Mouse (Mus musculus) skeletal muscle tissue, adult 2 months (tissue): Measurements from ENCODE around the gene Engase.
A peak's percentile ranks its signal among the peaks of the same experiment; 100 is the strongest.

ENCODE experiments used
- DNase-seq: peaks from one replicate; pipeline ENCODE4 v3.0.0-alpha.2; 2012; ENCODE audit warnings: low read depth, low spot score

Gene Engase

GRCm38 (mm10) chr11:118486881-118487772 is 10.5 kb downstream of the Engase start:
- DNase-seq: no peak

- no peak for DNase-seq
These were observed 11.7 kb downstream of the Engase start for GRCm38 (mm10) chr11:118488191-118488906.

- DNase-seq: no peak
These were observed 12.3 kb downstream of the Engase start for GRCm38 (mm10) chr11:118488907-118489270.

- no peak for DNase-seq
These were observed 14.1 kb downstream of the Engase start for GRCm38 (mm10) chr11:118490566-118491218.

GRCm38 (mm10) chr11:118491230-118491629 is 14.6 kb downstream of the Engase start:
- no peak for DNase-seq

GRCm38 (mm10) chr11:118493458-118493857 is 16.8 kb downstream of the Engase start:
- no peak for DNase-seq

GRCm38 (mm10) chr11:118494001-118494737 is 17.5 kb downstream of the Engase start:
- no peak for DNase-seq

GRCm38 (mm10) chr11:118495065-118495464 is 18.4 kb downstream of the Engase start:
- no peak for DNase-seq

GRCm38 (mm10) chr11:118496066-118496689 is 19.5 kb downstream of the Engase start:
- DNase-seq: no peak

- DNase-seq: no peak
These were observed 26.4 kb downstream of the Engase start for GRCm38 (mm10) chr11:118502990-118503389.

GRCm38 (mm10) chr11:118503418-118504179 is 27.0 kb downstream of the Engase start:
- DNase-seq: no peak

GRCm38 (mm10) chr11:118504180-118504454 is 27.5 kb downstream of the Engase start:
- DNase-seq: no peak

- DNase-seq: no peak
These were observed 30.5 kb downstream of the Engase start for GRCm38 (mm10) chr11:118507095-118507494.

- DNase-seq: peak; percentile 47
These were observed 31.3 kb downstream of the Engase start for GRCm38 (mm10) chr11:118507904-118508303.

GRCm38 (mm10) chr11:118508341-118508740 is 31.7 kb downstream of the Engase start:
- no peak for DNase-seq

GRCm38 (mm10) chr11:118511851-118512250 is 35.2 kb downstream of the Engase start:
- DNase-seq: no peak

GRCm38 (mm10) chr11:118512257-118512910 is 35.8 kb downstream of the Engase start:
- DNase-seq: no peak

- DNase-seq: no peak
These were observed 41.3 kb downstream of the Engase start for GRCm38 (mm10) chr11:118517924-118518323.

- DNase-seq: no peak
These were observed 42.1 kb downstream of the Engase start for GRCm38 (mm10) chr11:118518743-118519142.

GRCm38 (mm10) chr11:118520251-118520650 is 43.6 kb downstream of the Engase start:
- no peak for DNase-seq
